Mouse (Mus musculus) liver, embryonic 14.5 days (tissue): Measurements from ENCODE around the gene Stat5b.

Source experiments
- CTCF ChIP-seq: IDR thresholded peaks from 2 replicates; pipeline ENCODE4 v1.5.1; 2016; ENCODE audit warnings: antibody characterized with exemption, low read depth, control low read depth
- EP300 ChIP-seq: IDR thresholded peaks from 2 replicates; pipeline ENCODE4 v1.6.1; 2016; ENCODE audit warnings: antibody characterized with exemption, low read depth

DNA sequence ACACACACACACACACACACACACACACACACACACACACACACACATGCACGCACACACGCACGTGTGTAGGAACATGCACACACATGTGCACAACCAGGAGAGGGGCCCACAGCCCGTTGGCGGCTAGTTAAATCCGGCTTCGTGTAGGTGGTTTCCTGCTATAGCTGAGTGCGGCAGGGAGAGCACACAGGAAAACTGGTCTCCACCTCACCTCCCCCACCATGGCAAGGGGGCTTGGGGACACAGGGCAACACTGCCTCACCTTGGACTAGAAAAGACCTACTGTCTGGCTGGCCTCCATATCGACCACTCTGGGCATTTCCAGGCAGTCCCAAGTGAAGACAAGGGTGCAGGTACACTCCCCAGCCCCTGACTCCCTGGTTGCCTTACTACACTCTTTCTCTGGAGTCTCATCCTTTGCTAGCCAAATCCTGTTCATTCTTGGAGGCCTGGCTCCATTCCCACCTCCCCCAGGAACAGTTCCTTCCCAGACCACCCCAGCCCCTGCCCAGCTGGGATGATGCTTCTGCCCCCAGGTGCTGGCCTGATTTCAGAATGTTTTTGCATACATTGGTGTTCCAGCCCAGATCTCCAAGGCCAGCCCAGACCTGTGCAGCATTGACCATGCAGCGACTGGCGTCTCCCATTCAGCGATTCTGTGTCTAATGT lies 96.4 kb downstream of the Stat5b start:
- no peak for TF ChIP-seq EP300
- no peak for TF ChIP-seq CTCF
